Mouse (Mus musculus) kidney, adult 11 months (tissue): ENCODE data around the gene Pecr.
"Not testable (repeated sequence)": the region's sequence is repeated elsewhere in the genome, so short reads cannot be mapped to it uniquely, and the experiment has no call there.

Experiments
- DNase-seq: peaks from one replicate; pipeline ENCODE4 v3.0.0; 2022

The Pecr gene

DNA sequence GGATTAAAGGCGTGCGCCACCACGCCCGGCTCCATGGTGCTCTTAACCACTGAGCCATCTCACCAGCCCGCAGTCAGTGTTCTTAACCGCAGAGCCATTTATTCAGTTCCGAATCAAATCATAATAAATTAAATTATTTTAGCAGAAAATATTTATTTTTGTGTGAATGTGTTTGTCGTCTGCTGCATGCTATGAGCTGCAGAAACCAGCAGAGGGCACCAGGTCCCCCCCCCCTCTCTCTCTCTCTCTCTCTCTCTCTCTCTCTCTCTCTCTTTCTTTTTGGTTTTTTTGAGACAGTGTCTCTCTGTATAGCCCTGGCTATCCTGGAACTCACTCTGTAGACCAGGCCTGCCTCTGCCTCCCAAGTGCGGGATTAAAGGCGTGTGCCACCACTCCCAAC is 51.5 kb downstream of the Pecr start:
- DNase-seq = not testable (repeated sequence)

DNA sequence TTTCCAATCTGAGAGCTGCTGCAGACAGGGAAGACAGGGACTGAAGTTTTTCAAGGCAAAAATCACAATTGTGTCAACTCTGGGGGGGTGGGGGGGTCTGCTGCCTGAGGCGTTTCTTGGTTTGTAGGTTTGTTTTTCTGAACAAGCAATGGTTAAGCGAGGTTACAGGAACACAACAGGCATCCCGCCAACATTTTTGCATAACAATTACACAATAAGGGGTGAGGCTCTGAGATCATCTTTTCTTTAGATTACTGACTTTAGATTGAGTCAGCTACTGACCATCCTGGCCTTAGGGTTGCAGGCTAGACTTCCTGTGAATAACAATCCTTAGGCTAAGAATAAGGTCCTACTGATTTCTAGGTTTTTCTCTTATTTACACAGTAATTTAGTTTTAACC is 55.1 kb downstream of the Pecr start:
- DNase-seq = no peak

DNA sequence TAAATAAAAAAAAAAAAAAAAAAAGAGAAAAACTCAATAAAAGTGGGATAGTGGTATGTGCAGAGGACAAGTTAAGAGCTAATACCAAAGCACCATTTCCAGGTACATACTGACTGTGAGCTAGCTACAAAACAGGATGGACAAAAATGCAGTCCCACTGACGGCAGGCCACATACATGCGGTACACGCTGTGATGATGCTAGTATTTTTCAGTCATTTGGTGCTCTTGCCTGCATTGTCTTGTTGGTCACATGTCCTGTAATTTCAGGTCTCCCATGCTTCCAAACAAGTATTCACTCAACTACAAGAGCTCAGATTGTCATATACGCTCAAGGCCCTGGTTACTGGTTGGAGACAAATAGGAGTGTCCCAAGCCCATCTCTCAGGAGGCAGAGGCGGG is 56.6 kb downstream of the Pecr start:
- DNase-seq = no peak

DNA sequence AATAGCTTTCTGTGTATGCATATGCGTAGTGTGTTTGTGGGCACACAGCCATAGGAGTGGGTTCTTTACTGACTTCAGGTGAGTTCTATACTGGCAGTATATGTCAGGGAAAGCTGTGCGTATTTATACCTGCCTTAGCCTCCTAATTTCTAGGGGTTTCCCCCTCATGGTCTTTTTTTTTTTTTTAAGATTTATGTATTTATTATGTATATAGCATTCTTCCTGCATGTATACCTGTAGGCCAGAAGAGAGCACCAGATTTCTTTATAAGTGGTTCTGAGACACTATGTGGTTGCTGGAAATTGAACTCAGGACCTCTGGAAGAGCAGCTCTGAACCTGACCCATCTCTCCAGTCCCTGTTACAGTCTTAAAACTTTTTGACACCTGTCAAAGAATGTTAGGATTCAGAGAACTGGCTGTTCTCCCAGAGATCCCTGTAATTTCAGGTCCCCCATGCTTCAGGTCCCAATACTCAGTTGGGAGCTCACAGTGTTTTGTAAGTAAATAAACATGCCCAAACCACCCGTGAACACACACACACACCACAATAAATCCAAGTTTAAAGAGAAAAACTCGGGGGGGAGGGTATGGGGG is 57.1 kb downstream of the Pecr start:
- no peak for DNase-seq

DNA sequence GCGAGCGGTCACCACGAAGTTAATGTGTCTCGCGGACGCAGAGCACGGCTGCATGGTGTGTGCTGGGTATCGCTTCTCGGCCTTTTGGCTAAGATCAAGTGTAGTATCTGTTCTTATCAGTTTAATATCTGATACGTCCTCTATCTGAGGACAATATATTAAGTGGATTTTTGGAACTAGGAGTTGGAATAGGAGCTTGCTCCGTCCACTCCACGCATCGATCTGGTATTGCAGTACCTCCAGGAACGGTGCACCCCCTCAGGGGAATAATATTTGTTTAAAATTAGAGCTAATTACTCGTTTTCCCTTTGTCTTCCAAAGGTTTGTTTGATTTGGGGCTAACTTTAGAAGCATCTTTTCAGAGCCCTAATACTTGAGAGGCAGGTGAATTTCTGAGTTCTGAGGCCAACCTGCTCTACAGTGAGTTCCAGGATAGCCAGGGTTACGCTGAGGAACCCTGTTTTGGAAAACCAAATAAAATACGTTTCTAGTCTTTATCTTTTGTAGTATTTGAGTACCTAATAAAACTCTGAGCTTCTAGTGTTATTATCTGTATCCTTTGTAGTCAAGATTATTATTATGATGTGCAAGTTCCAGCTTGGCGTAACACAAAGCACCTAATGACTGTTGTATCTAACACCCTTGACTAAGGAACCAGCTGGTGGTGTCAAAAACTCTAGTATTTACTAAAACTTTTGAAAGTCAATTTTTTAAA is 57.8 kb downstream of the Pecr start:
- peak; percentile 33 for DNase-seq

DNA sequence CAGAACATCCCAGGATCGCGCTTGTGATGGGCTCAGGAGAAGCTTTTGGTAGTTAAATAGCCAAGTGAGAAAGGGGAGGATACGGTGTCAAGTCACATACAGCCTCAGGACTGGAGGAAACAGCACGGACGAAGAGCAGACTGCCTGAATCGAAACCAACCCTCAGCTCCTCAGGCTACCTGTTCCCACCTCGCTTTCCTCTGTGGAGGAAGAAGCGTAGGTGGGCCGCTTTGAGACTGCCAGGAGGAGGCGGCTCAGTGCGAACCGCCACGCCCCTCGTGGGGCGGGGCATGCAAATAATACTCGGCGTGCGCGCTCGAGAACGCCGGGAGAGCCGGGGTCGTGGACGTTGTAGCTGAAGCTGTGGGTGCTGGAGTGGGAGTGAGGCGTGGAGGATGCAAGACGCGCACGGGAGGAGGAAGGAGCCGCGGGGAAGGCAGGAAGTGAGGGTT is 58.4 kb downstream of the Pecr start:
- peak; percentile 77 for DNase-seq

DNA sequence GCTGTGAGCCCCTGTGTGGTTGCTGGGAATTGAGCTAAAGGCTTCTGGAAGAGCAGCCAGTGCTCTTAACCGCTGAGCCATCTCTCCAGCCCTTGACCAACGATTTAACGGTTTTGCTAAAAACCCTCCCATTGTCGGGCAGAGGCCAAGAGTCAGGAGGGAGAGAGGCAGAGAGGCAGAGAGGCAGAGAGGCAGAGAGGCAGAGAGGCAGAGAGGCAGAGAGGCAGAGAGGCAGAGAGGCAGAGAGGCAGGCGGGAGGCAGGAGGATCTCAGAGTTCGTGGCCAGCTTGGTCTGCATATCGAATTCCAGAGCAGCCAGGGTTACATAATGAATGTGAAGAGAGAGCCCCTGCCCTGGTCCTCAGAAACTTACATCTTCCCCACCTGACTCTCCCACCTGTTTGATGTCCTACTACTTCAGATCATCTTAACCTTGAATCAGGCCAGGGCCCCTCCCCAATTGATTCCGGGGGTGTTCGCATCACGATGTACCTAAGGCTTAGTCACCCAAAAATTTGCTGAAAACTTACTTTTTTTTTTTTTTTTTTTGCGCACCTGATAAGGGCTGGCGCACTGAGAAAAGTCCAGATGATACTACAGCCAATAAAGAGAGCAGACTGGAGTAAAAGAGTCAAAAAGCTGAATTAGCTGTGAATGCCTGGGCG is 58.9 kb downstream of the Pecr start:
- DNase-seq = no peak

- DNase-seq = no peak
Observed at GRCm38 (mm10) chr1:72220008-72220407, 64.1 kb downstream of the Pecr start.

DNA sequence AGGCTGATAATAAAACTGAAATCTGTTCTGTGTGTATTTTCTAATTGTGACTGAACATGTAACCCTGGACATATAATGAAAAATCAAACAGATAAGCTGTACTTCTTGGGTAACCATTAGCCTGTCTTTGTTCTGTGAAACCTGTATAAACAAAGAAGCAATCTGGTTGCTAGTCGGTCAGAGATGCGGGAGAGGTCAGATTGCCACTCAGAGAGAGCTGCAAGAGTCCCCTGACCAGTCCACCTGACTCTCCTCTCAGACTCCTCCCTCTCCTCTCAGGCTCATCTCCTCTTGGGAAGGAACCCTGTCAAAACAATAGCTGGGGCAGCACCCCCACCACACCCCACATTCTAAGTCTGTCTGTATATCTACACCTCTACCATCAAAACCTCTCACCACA is 65.0 kb downstream of the Pecr start:
- no peak for DNase-seq

DNA sequence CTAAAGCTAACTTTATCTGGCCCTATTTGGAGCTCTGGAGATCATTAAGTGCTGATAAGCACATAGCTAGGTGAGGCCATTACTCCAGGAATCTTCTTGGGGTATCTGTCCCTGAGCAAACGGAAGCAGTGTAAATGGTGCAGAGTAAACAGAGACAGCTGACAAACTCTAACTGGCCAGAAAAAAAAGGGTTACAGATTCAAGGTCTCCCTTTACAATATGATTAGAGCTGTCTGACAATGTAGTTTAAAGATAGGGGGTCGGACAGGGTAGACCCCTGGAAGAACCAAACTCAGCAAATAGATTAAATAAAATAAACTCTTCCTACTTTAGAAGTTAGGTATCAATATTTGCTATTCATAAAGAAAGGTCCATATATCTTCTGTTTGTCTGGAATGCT is 65.5 kb downstream of the Pecr start:
- DNase-seq = no peak

DNA sequence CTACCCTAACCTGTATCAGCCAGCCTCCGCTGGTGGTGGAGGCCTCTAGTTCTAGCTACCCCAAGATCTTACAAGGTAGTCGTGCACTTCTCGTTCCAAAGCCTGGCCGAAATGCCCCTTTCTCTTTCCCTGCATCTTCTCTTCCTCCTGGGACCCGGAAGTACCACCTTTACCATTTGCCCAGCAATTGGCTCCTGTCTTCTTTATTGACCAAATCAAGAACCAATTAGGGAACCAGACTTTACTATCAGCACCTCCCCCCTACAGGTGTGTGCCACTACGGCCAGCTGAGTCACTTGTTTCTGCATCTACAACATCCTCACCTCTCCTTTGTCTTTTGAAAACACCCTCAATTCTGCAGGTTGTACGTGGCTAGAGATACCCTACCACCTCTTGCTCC is 67.4 kb downstream of the Pecr start:
- DNase-seq = no peak

- DNase-seq = no peak
Observed at GRCm38 (mm10) chr1:72215174-72215573, 68.9 kb downstream of the Pecr start.

GRCm38 (mm10) chr1:72214470-72214961 is 69.6 kb downstream of the Pecr start:
- DNase-seq = no peak

DNA sequence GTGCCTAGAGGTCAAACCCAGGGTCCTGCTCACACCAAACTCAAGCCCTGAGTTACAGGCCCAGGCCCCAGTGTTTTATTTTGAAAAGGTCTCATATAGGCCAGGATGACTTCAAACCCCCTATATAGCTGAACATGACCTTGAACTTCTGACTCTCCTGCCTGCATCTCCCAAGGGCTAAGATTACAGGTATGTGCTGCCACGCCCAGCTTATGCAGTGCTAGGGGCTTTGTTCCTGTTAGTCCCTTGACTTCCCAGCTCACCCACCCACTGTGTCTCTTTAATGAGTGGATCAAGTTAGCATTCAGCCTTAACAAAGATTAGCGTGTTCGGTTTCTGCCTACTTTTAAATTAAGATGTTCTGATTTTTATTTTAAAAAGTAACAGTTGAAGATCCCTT is 70.2 kb downstream of the Pecr start:
- no peak for DNase-seq

GRCm38 (mm10) chr1:72211701-72212699 is 72.1 kb downstream of the Pecr start, which contains the start of gene Mreg:
TSS of gene Mreg (minus strand) at chr1:72212307.
- DNase-seq = peak; percentile 49

DNA sequence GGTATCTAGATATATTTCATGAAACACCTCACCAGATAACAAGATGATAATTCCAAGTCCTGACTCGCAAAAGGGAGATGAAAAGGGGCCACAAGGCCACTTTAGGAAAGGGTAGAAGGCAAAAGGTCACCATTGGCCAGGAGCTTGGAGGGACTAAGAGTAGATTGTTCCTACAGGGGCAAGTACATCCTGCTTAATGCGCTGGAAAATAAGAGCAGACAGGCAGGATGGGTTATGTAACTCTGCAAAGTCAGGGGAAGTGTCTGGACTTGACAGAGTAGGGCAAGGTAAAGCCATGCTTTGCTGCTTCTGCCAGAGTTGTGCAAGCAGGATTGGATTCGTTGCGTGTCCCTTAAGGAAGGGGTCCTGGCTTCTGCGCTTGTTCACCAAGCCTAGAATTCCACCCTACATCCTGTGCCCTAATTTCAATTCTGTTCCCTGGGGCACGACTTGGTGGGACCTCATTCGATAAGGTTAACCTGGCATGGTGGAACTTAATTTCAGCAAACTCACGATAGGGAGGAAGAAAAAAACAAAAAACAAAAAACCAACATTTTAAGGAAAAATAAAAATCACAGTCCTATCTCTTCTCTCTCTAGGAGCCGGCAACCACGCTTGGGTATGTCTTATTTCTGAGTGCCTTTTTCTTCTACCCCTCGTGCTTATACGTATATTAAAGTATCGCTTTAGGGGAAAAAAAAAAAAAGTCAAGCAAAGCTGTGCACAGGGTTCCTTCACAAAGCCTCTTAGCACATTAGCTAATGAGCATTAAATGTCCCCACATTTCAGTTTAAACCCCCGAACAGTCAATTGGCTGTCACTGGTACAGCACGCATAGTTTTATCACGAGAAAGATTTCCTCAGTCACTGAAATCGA is 73.1 kb downstream of the Pecr start:
- DNase-seq = no peak
